Mouse (Mus musculus) MEL (cell line): ENCODE measurements around the gene Ccpg1.

Source experiments
- CHD2 ChIP-seq: IDR thresholded peaks from 2 replicates; pipeline ENCODE4 v1.6.1; 2011; ENCODE audit warnings: low read length, improper control_type of control experiment
- CTCF ChIP-seq, 3 experiments: IDR thresholded peaks in 2 of 3; conservative IDR thresholded peaks in 1 of 3; 2 replicates each; pipeline ENCODE4 v1.5.1; 2011 to 2012; ENCODE audit warnings: low read length in 3 of 3, low read depth in 2 of 3, mild to moderate bottlenecking in 2 of 3, improper control_type of control experiment in 1 of 3, inconsistent platforms in 1 of 3, mixed read lengths in 1 of 3, moderate library complexity in 1 of 3; ENCODE audit not compliant: control insufficient read depth in 1 of 3, insufficient read depth in 1 of 3, poor library complexity in 1 of 3, severe bottlenecking in 1 of 3
- E2F4 ChIP-seq: IDR thresholded peaks from 2 replicates; pipeline ENCODE4 v1.6.1; 2011; ENCODE audit warnings: low read depth, low read length, improper control_type of control experiment, borderline replicate concordance
- EP300 ChIP-seq, 2 experiments: IDR thresholded peaks; 2 replicates each; pipeline ENCODE4 v1.6.1; 2011; ENCODE audit warnings: improper control_type of control experiment in 2 of 2, low read length in 2 of 2, low read depth in 1 of 2, mild to moderate bottlenecking in 1 of 2
- GATA1 ChIP-seq: IDR thresholded peaks from 2 replicates; pipeline ENCODE4 v1.6.1; 2011; ENCODE audit warnings: low read depth, low read length, improper control_type of control experiment
- HCFC1 ChIP-seq: IDR thresholded peaks from 2 replicates; pipeline ENCODE4 v1.6.1; 2012; ENCODE audit warnings: low read depth, mild to moderate bottlenecking, inconsistent platforms, low read length, improper control_type of control experiment, moderate library complexity
- MAFK ChIP-seq: IDR thresholded peaks from 2 replicates; pipeline ENCODE4 v1.6.1; 2011; ENCODE audit warnings: low read depth, mild to moderate bottlenecking, low read length, improper control_type of control experiment, borderline replicate concordance
- MAX ChIP-seq: IDR thresholded peaks from 2 replicates; pipeline ENCODE4 v1.6.1; 2011; ENCODE audit warnings: low read length, improper control_type of control experiment
- NELFE ChIP-seq: IDR thresholded peaks from 2 replicates; pipeline ENCODE4 v1.6.1; 2011; ENCODE audit warnings: low read depth, low read length, improper control_type of control experiment
- POLR2A ChIP-seq, 2 experiments: IDR thresholded peaks; 2 replicates each; pipeline ENCODE4 v1.6.1; 2011 to 2012; ENCODE audit warnings: low read length in 2 of 2, mild to moderate bottlenecking in 2 of 2, control low read depth in 1 of 2, improper control_type of control experiment in 1 of 2, low read depth in 1 of 2, moderate library complexity in 1 of 2; ENCODE audit not compliant: control insufficient read depth in 1 of 2, insufficient read depth in 1 of 2, poor library complexity in 1 of 2
- SMC3 ChIP-seq: IDR thresholded peaks from 2 replicates; pipeline ENCODE4 v1.6.1; 2011; ENCODE audit warnings: low read depth, low read length, improper control_type of control experiment
- UBTF ChIP-seq: IDR thresholded peaks from 2 replicates; pipeline ENCODE4 v1.6.1; 2012; ENCODE audit warnings: low read depth, mild to moderate bottlenecking, inconsistent platforms, low read length, improper control_type of control experiment, moderate library complexity, borderline replicate concordance; ENCODE audit not compliant: insufficient read depth
- USF2 ChIP-seq, 2 experiments: IDR thresholded peaks; 2 replicates each; pipeline ENCODE4 v1.6.1; 2011 to 2012; ENCODE audit warnings: improper control_type of control experiment in 2 of 2, low read length in 2 of 2, borderline replicate concordance in 1 of 2, inconsistent platforms in 1 of 2, low read depth in 1 of 2, mild to moderate bottlenecking in 1 of 2; ENCODE audit not compliant: insufficient read depth in 1 of 2
- ZNF384 ChIP-seq: IDR thresholded peaks from 2 replicates; pipeline ENCODE4 v1.6.1; 2012; ENCODE audit warnings: low read depth, mild to moderate bottlenecking, inconsistent platforms, low read length, improper control_type of control experiment

- TF ChIP-seq MAX (no peak), SMC3 (no peak), NELFE (no peak), POLR2A (IDR thresholded peaks at IDR 0.05; ENCODE audit: control insufficient read depth in 1 of 2, insufficient read depth in 1 of 2, low read depth in 1 of 2, low read length in 2 of 2, poor library complexity in 1 of 2) (no peak), E2F4 (no peak), EP300 (IDR thresholded peaks at IDR 0.05; ENCODE audit: low read depth in 1 of 2, low read length in 2 of 2) (no peak), MAFK (no peak), CTCF (IDR thresholded peaks at IDR 0.05 in 2 of 3, conservative IDR thresholded peaks at IDR 0.05 in 1 of 3; ENCODE audit: control insufficient read depth in 1 of 3, insufficient read depth in 1 of 3, low read depth in 2 of 3, low read length in 3 of 3, poor library complexity in 1 of 3, severe bottlenecking in 1 of 3) (no peak), CHD2 (no peak), HCFC1 (no peak), GATA1 (no peak), USF2 (IDR thresholded peaks at IDR 0.05; ENCODE audit: borderline replicate concordance in 1 of 2, insufficient read depth in 1 of 2, low read depth in 1 of 2, low read length in 2 of 2) (no peak), ZNF384 (no peak), UBTF (no peak)
Measured at GRCm38 (mm10) chr9:73014724-73015123, 29.5 kb downstream of the Ccpg1 start.
